Mouse (Mus musculus): ENCODE data around the gene Smtnl2.

DNA sequence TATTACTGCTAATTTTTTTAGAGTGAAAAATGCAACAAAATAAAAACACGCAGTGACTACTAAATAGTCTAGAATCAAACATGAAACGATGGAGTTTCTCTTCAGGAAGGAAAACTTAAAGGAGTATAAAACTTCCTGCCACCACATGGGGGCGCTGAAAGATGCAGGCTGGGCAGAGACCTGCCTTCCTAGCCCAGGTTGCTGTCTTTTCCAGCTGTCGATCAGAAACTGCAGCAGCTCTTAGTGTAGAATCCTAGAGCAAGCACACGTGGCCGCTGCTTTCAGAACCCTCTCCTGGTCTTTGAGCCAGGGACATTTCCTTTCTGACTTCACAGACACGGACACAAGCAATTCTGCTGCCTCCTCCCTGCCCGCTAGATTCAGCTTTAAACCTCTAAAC is 67.6 kb downstream of the Smtnl2 start:
- TF ChIP-seq CTCF (IDR thresholded peaks at IDR 0.05; ENCODE audit: low read depth) (peak; percentile 73), EP300 (IDR thresholded peaks at IDR 0.05; ENCODE audit: low read depth) (no peak)
